Mouse (Mus musculus) stomach, postnatal 0 days (tissue): ENCODE results near the gene Krtap19-1. TPM values are rescaled to one million over a fixed set of nuclear protein-coding genes. Genes with fewer than 3 reads are reported as not detected.
A peak's percentile ranks its signal among the peaks of the same experiment; 100 is the strongest.

Source experiments
- ATAC-seq: fragments of 200-750 bp; cut with Nextera tagmentation; 2 replicates; pipeline ENCODE4 v1.8.0; 2017; ENCODE audit not compliant: low FRiP score, low TSS enrichment
- DNase-seq: peaks from one replicate; pipeline ENCODE4 v3.0.0-alpha.2; 2016; ENCODE audit warnings: low spot score
- H3K27ac ChIP-seq: fragments of 300-500 bp; sonication (generic); replicated peaks from 2 replicates; pipeline ENCODE4 v1.5.1; 2014; ENCODE audit warnings: mild to moderate bottlenecking, control low read depth
- H3K27me3 ChIP-seq: fragments of 300-500 bp; sonication (generic); 2 replicates; pipeline ENCODE4 v1.6.1; 2014; ENCODE audit warnings: low read length; ENCODE audit not compliant: control insufficient read depth, insufficient read depth
- H3K36me3 ChIP-seq: fragments of 300-500 bp; sonication (generic); 2 replicates; pipeline ENCODE4 v1.6.1; 2014; ENCODE audit warnings: low read length, mixed read lengths; ENCODE audit not compliant: control insufficient read depth, insufficient read depth
- H3K4me1 ChIP-seq: fragments of 300-500 bp; sonication (generic); replicated peaks from 2 replicates; pipeline ENCODE4 v1.6.1; 2014; ENCODE audit warnings: antibody characterized with exemption; ENCODE audit not compliant: control insufficient read depth, insufficient read depth
- H3K4me2 ChIP-seq: fragments of 300-500 bp; sonication (generic); replicated peaks from 2 replicates; pipeline ENCODE4 v1.6.1; 2014; ENCODE audit warnings: low read depth, mild to moderate bottlenecking, control low read depth, moderate library complexity
- H3K4me3 ChIP-seq: fragments of 300-500 bp; sonication (generic); 2 replicates; pipeline ENCODE4 v1.5.1; 2014; ENCODE audit warnings: low read depth, low read length, control low read depth
- H3K9ac ChIP-seq: fragments of 300-500 bp; sonication (generic); 2 replicates; pipeline ENCODE4 v1.6.1; 2014; ENCODE audit warnings: mild to moderate bottlenecking, low read length, control low read depth, mixed read lengths
- H3K9me3 ChIP-seq: fragments of 300-500 bp; sonication (generic); 2 replicates; pipeline ENCODE4 v1.6.1; 2016; ENCODE audit warnings: low read length; ENCODE audit not compliant: control insufficient read depth
- CTCF ChIP-seq: IDR thresholded peaks from 2 replicates; pipeline ENCODE4 v1.5.1; 2016; ENCODE audit warnings: antibody characterized with exemption, low read depth, mild to moderate bottlenecking, moderate library complexity
- EP300 ChIP-seq: optimal IDR thresholded peaks from 2 replicates; pipeline ENCODE3; 2016; ENCODE audit warnings: antibody characterized with exemption
- WGBS: fragments of 180-500 bp; shearing (Covaris S2); extraction: QIAGEN DNeasy Blood & Tissue Kit; methylation state at CpG from one replicate; pipeline ENCODE4 v1.1.7; 2014; 5-methylcytosine and 5-hydroxymethylcytosine counted together
- polyA plus RNA-seq: library from polyadenylated mRNA; unstranded; fragments of >200 nt; fragmentation: Nextera tagmentation; extraction: Ambion mirVana; gene quantifications from 2 replicates; pipeline ENCODE4 v1.2.1, GENCODE M21; 2015

Krtap19-1 gene
- polyA plus RNA-seq, 1 experiment from 2014 or later: not detected

GRCm38 (mm10) chr16:88823736-88824135, 45.5 kb downstream of the Krtap19-1 start:
- no peaks in the 10 kb centered on the region for H3K36me3 ChIP-seq
- WGBS: 79% methylated on average over 3 of the region's 3 CpGs
- TF ChIP-seq CTCF (peak; percentile 74), EP300 (no peak)
- H3K9ac ChIP-seq: no peak overlapping the region
- no peaks in the 10 kb centered on the region for H3K9me3 ChIP-seq
- no peaks in the 10 kb centered on the region for H3K27me3 ChIP-seq
- no peak for ATAC-seq
- H3K27ac ChIP-seq: no peak overlapping the region
- no peak overlapping the region for H3K4me3 ChIP-seq
- H3K4me2 ChIP-seq: no peak overlapping the region
- DNase-seq: no peak
- H3K4me1 ChIP-seq: no peaks in the 10 kb centered on the region

GRCm38 (mm10) chr16:88820066-88820465, 49.1 kb downstream of the Krtap19-1 start, which contains the start of gene Krtap15:
Gene Krtap15, plus strand, starts transcription at chr16:88820215.
- no peak for TF ChIP-seq CTCF
- no peak for TF ChIP-seq EP300
- Histone ChIP-seq H3K27ac (no peak within 1 kb of the TSS), H3K27me3 (no peaks in the 10 kb centered on the region), H3K4me1 (no peaks in the 10 kb centered on the region), H3K9me3 (no peaks in the 10 kb centered on the region), H3K4me2 (no peak within 1 kb of the TSS), H3K9ac (no peak within 1 kb of the TSS), H3K4me3 (no peak within 1 kb of the TSS), H3K36me3 (no peaks in the 10 kb centered on the region)
- 77% methylated on average over 3 of the region's 3 CpGs for WGBS
- ATAC-seq (no peak), DNase-seq (no peak)

Other genes with a start within 250 kb of the Krtap19-1 start
- 0.41 and 0.64 TPM in 2 replicates for gene 2310079G19Rik, start 241.7 kb downstream of the Krtap19-1 start, polyA plus RNA-seq
- not detected in 2 replicates for gene Krtap26-1, start 221.6 kb downstream of the Krtap19-1 start, polyA plus RNA-seq
- not detected in 2 replicates for gene Krtap27-1, start 197.7 kb downstream of the Krtap19-1 start, polyA plus RNA-seq
- gene 2310061N02Rik, start 161.4 kb downstream of the Krtap19-1 start, polyA plus RNA-seq: not detected in 2 replicates
- gene Krtap13-1, start 140.5 kb downstream of the Krtap19-1 start, polyA plus RNA-seq: not detected in 2 replicates
- not detected in 2 replicates for gene Krtap13, start 117.8 kb downstream of the Krtap19-1 start, polyA plus RNA-seq
- 0.13 and 0.23 TPM in 2 replicates for gene 2310034C09Rik, start 110.6 kb downstream of the Krtap19-1 start, polyA plus RNA-seq
- not detected in 2 replicates for gene 2310057N15Rik, start 95.2 kb downstream of the Krtap19-1 start, polyA plus RNA-seq
- not detected in 2 replicates for gene Gm5965, start 91.5 kb downstream of the Krtap19-1 start, polyA plus RNA-seq
- gene Gm20741, start 57.2 kb downstream of the Krtap19-1 start, polyA plus RNA-seq: not detected in 2 replicates
- gene Krtap15, start 49.2 kb downstream of the Krtap19-1 start, polyA plus RNA-seq: not detected in 2 replicates
- gene Krtap14, start 43.3 kb downstream of the Krtap19-1 start, polyA plus RNA-seq: not detected in 2 replicates
- not detected in 2 replicates for gene Krtap19-2, start 4.9 kb upstream of the Krtap19-1 start, polyA plus RNA-seq
- not detected in 2 replicates for gene Krtap19-3, start 8.6 kb upstream of the Krtap19-1 start, polyA plus RNA-seq
- not detected in 2 replicates for gene Krtap19-4, start 15.7 kb upstream of the Krtap19-1 start, polyA plus RNA-seq
- gene Krtap19-5, start 27.0 kb upstream of the Krtap19-1 start, polyA plus RNA-seq: not detected in 2 replicates
- not detected in 2 replicates for gene Krtap19-9b, start 62.9 kb upstream of the Krtap19-1 start, polyA plus RNA-seq
- not detected in 2 replicates for gene Krtap16-3, start 93.5 kb upstream of the Krtap19-1 start, polyA plus RNA-seq
- gene Krtap22-2, start 141.3 kb upstream of the Krtap19-1 start, polyA plus RNA-seq: not detected in 2 replicates
- not detected in 2 replicates for gene Gm10229, start 145.9 kb upstream of the Krtap19-1 start, polyA plus RNA-seq
- not detected in 2 replicates for gene Krtap6-1, start 162.3 kb upstream of the Krtap19-1 start, polyA plus RNA-seq
- not detected in 2 replicates for gene Gm10228, start 172.1 kb upstream of the Krtap19-1 start, polyA plus RNA-seq
- gene Krtap6-5, start 178.5 kb upstream of the Krtap19-1 start, polyA plus RNA-seq: not detected in 2 replicates
- gene 1110025L11Rik, start 194.6 kb upstream of the Krtap19-1 start, polyA plus RNA-seq: not detected in 2 replicates
- gene Krtap6-3, start 214.6 kb upstream of the Krtap19-1 start, polyA plus RNA-seq: not detected in 2 replicates